Mouse (Mus musculus) cerebellum, adult 11 months (tissue): Measurements from ENCODE around the gene Olfr46.
"Not testable (repeated sequence)": the region's sequence is repeated elsewhere in the genome, so short reads cannot be mapped to it uniquely, and the experiment has no call there.

Experiments used
- DNase-seq: peaks from one replicate; pipeline ENCODE4 v3.0.0; 2022

Gene Olfr46

DNA sequence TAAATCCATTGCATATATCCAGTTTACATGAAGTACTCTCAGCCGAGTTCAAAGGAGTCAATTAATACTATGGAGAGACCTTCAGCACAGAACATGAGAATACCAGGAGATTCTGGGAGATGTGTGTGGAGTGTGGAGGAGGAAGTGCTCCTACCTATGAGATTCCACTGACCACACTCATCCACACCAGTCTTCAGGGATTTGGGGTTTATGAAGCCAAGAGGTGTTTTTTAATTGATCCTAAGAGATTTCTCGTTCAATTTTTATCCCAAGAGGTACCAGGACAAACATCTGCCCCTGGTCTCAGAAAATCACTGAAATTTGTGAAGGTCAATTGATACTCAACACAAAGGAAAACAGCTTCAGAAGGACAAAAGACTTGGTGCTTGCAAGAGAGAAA, at the start of gene Olfr46:
TSS of gene Olfr46 (plus strand) at position 301 of the 400 bp plus-strand sequence.
- DNase-seq: not testable (repeated sequence)

DNA sequence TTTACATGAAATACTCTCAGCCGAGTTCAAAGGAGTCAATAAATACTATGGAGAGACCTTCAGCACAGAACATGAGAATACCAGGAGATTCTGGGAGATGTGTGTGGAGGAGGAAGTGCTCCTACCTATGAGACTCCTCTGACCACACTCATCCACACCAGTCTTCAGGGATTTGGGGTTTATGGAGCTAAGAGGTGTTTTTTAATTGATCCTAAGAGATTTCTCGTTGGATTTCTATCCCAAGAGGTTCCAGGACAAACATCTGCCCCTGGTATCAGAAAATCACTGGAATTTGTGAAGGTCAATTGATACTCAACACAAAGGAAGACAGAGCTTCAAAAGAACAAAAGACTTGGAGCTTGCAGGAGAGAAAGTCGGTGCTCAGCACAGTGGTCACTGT, 33.5 kb upstream of the Olfr46 start, which contains the start of gene Olfr538:
TSS of gene Olfr538 (plus strand) at position 301 of the 400 bp plus-strand sequence.
- DNase-seq: no peak

DNA sequence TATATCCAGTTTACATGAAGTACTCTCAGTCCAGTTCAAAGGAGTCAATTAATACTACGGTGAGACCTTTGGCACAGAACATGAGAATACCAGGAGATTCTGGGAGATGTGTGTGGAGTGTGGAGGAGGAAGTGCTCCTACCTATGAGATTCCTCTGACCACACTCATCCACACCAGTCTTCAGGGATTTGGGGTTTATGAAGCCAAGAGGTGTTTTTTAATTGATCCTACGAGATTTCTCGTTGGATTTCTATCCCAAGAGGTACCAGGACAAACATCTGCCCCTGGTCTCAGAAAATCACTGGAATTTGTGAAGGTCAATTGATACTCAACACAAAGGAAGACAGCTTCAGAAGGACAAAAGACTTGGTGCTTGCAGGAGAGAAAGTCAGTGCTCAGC, 27.6 kb downstream of the Olfr46 start, which contains the start of gene Olfr61:
TSS of gene Olfr61 (plus strand) at position 301 of the 400 bp plus-strand sequence.
- DNase-seq: not testable (repeated sequence)

DNA sequence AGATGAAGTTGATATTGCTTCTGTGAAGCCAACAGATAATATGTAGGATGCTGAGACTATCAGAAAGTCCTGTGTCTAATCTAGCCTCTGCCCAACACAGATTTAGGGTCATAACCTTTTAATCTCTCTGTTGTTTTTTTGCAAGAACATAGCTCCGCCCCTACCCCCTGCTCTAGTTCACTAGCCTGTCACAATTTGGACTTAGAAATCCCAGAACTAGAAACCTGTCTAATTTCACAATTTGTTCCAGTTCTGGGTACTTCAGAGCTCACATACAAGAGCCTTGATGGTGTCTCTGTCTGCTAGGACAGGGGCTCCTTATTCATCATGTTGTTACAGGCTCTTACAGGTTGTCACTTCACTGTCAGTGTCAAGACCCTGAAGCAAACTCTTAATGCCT, 29.5 kb downstream of the Olfr46 start:
- DNase-seq: no peak

DNA sequence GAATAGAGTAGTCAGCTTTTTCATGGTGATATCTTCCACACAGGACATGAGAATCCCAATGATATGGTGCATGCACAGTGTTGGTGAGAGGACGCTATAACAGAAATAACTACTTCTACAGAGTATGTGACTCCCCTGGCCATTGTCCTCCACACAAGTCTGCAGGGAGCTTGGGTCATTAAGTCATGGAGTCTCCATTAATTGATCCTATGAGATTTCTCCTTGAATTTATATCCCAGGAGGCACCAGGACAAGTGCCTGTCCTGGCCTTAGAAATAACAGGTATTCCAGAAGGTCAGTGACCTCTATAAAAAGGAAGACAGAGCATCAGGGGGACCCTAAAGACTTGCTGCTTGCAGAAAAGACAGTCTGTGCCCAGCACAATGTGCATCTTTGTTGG, 45.1 kb downstream of the Olfr46 start, which contains the start of gene Olfr53:
TSS of gene Olfr53 (plus strand) at position 301 of the 400 bp plus-strand sequence.
- no peak for DNase-seq

DNA sequence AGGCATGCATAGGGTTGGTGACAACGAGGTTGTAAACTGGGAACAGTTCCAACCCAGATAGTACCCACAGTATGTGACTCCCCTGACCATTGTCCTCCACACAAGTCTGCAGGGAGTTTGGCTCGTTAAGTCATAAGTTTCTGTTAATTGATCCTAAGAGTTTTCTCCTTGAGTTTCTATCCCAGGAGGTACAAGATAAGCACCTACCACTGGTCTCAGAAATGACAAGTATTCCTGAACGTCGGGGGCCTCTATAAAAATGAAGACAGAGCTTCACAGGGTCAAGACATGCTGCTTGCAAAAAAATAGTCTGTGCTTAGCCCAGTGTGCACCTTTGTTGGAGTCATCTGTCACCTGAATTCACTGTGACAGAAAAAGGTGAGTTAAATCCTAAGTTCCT, 58.6 kb downstream of the Olfr46 start, which contains the start of gene Olfr539:
TSS of gene Olfr539 (plus strand) at position 301 of the 400 bp plus-strand sequence.
- DNase-seq: no peak
